Mouse (Mus musculus) yolk sac, embryonic 10.5 days (tissue): ENCODE data around the gene Olfr958.

Source experiments
- DNase-seq: peaks from one replicate; pipeline ENCODE4 v3.0.0-alpha.2; 2017; ENCODE audit warnings: low spot score

The Olfr958 gene

GRCm38 (mm10) chr9:39553946-39554345 is at the start of gene Olfr958:
TSS of gene Olfr958 (minus strand) at chr9:39554054.
- no peak for DNase-seq

GRCm38 (mm10) chr9:39603333-39603845 is 49.5 kb upstream of the Olfr958 start:
- DNase-seq: peak; percentile 7

GRCm38 (mm10) chr9:39602536-39603332 is 48.9 kb upstream of the Olfr958 start:
- peak; percentile 11 for DNase-seq

GRCm38 (mm10) chr9:39577050-39577449 is 23.2 kb upstream of the Olfr958 start:
- DNase-seq: no peak

GRCm38 (mm10) chr9:39575469-39575868 is 21.6 kb upstream of the Olfr958 start, which contains the start of gene Olfr959:
TSS of gene Olfr959 (minus strand) at chr9:39575569.
- DNase-seq: no peak

- no peak for DNase-seq
Observed at GRCm38 (mm10) chr9:39558349-39558647, 4.4 kb upstream of the Olfr958 start.

- no peak for DNase-seq
Observed at GRCm38 (mm10) chr9:39557529-39558348, 3.9 kb upstream of the Olfr958 start.

GRCm38 (mm10) chr9:39550806-39551205 is 3.0 kb downstream of the Olfr958 start:
- no peak for DNase-seq

- DNase-seq: no peak
Observed at GRCm38 (mm10) chr9:39523616-39524285, 30.1 kb downstream of the Olfr958 start.

GRCm38 (mm10) chr9:39518595-39518994 is 35.3 kb downstream of the Olfr958 start:
- no peak for DNase-seq

GRCm38 (mm10) chr9:39515531-39515930 is 38.3 kb downstream of the Olfr958 start, which contains the start of gene Olfr957:
TSS of gene Olfr957 (minus strand) at chr9:39515809.
- DNase-seq: no peak

GRCm38 (mm10) chr9:39509412-39509811 is 44.4 kb downstream of the Olfr958 start:
- no peak for DNase-seq

- peak; percentile 11 for DNase-seq
Observed at GRCm38 (mm10) chr9:39508998-39509397, 44.9 kb downstream of the Olfr958 start.
